ENCODE assay signal across 8 mouse cellular contexts in genomic region chr5:97126005-97126404, GRCm38 (mm10). TPM values are rescaled to one million over a fixed set of nuclear protein-coding genes. Genes with fewer than 3 reads are reported as not detected.
A peak's percentile ranks its signal among the peaks of the same experiment; 100 is the strongest.
DNase-seq lines count a peak whose midpoint lies in the region; ATAC-seq lines count a peak whose summit lies in the region.

No protein-coding gene starts in this region.

- H3K9me3 ChIP-seq in forebrain, embryonic 14.5 days (replicated peaks; ENCODE audit: control insufficient read depth, low read length), result no peaks in the 10 kb centered on the region
- no peaks in the 10 kb centered on the region for H3K9me3 ChIP-seq in midbrain, embryonic 11.5 days (ENCODE audit: control insufficient read depth, low read length)

- no peak overlapping the region for H3K4me2 ChIP-seq in forebrain, embryonic 14.5 days (ENCODE audit: low read length)
- no peak overlapping the region for H3K4me2 ChIP-seq in midbrain, embryonic 11.5 days

- WGBS in forebrain, embryonic 14.5 days, result 15% methylated on average over 4 of the region's 4 CpGs
- WGBS in midbrain, embryonic 11.5 days, result 22% methylated on average over 4 of the region's 4 CpGs

- H3K9ac ChIP-seq in forebrain, embryonic 14.5 days (ENCODE audit: low read length), result no peak overlapping the region
- no peak overlapping the region for H3K9ac ChIP-seq in midbrain, embryonic 11.5 days (ENCODE audit: low read length)

- H3K4me3 ChIP-seq in forebrain, embryonic 14.5 days (ENCODE audit: low read depth, low read length), result no peak overlapping the region
- no peak overlapping the region for H3K4me3 ChIP-seq in midbrain, embryonic 11.5 days (ENCODE audit: low read depth, low read length)

- no peaks in the 10 kb centered on the region for H3K27me3 ChIP-seq in forebrain, embryonic 14.5 days (replicated peaks; ENCODE audit: control insufficient read depth, insufficient read depth, low read length)
- no peaks in the 10 kb centered on the region for H3K27me3 ChIP-seq in midbrain, embryonic 11.5 days (ENCODE audit: control insufficient read depth, insufficient read depth, low read length)

- ATAC-seq in forebrain, embryonic 14.5 days, result peak; percentile 79
- peak; percentile 87 for ATAC-seq in midbrain, embryonic 11.5 days (ENCODE audit: low FRiP score)

- peak; percentile 32 for DNase-seq in gastrocnemius, postnatal 10 days
- no peak for DNase-seq in gastrocnemius, adult 8-10 months (ENCODE audit: low spot score in 2 of 2)
- peak; percentile 48 to 54 for DNase-seq in B cell, adult 2 months
- peak; percentile 40 for DNase-seq in brain, adult 2 months (ENCODE audit: low read depth, low spot score)
- peak; percentile 80 for DNase-seq in forebrain, embryonic 14.5 days (ENCODE audit: low spot score)
- DNase-seq in kidney, postnatal 14 days, result peak; percentile 51
- DNase-seq in midbrain, embryonic 11.5 days (ENCODE audit: low spot score, missing footprints), result peak; percentile 97
- DNase-seq in testis, postnatal 10 days (ENCODE audit: low spot score), result peak; percentile 53

- no peaks in the 10 kb centered on the region for H3K36me3 ChIP-seq in forebrain, embryonic 14.5 days (ENCODE audit: control insufficient read depth, insufficient read depth, low read length)
- H3K36me3 ChIP-seq in midbrain, embryonic 11.5 days (ENCODE audit: control insufficient read depth, insufficient read depth, low read length), result no peaks in the 10 kb centered on the region

- H3K27ac ChIP-seq in forebrain, embryonic 14.5 days (ENCODE audit: low read depth, low read length), result no peak overlapping the region
- no peak overlapping the region for H3K27ac ChIP-seq in midbrain, embryonic 11.5 days (ENCODE audit: low read depth, low read length)

- no peaks in the 10 kb centered on the region for H3K4me1 ChIP-seq in forebrain, embryonic 14.5 days (ENCODE audit: control insufficient read depth, insufficient read depth, low read length)
- H3K4me1 ChIP-seq in midbrain, embryonic 11.5 days (ENCODE audit: control insufficient read depth, insufficient read depth, low read length), result no peaks in the 10 kb centered on the region

RNA-seq across cellular contexts. Expression of gene Paqr3, which starts 14.6 kb away (rescaled TPM):
- total RNA-seq in gastrocnemius, postnatal 10 days (2021), result 1 to 10 TPM; 2.2 to 3.0 TPM
- total RNA-seq in gastrocnemius, adult 8-10 months (2022), result 1 to 10 TPM; 2.6 to 6.0 (median 3.6) TPM
- polyA plus RNA-seq in forebrain, embryonic 14.5 days (2014; fragmentation: Nextera tagmentation; extraction: Ambion mirVana), result 17.9 and 21.7 TPM in 2 replicates
- polyA plus RNA-seq in midbrain, embryonic 11.5 days (2014; fragmentation: Nextera tagmentation; extraction: Ambion mirVana), result 10.3 and 13.3 TPM in 2 replicates

Comparison
In these comparisons a context has a peak if more than half of its experiments do, and no peak if none do; other contexts are left out.
1. DNase-seq: peak in gastrocnemius, postnatal 10 days (single experiment), B cell, adult 2 months (2 of 2), brain, adult 2 months (single experiment), forebrain, embryonic 14.5 days (single experiment), kidney, postnatal 14 days (single experiment), midbrain, embryonic 11.5 days (single experiment) and testis, postnatal 10 days (single experiment); none in gastrocnemius, adult 8-10 months (0 of 2).